Mouse (Mus musculus): Measurements from ENCODE around the gene Glrp1.

DNA sequence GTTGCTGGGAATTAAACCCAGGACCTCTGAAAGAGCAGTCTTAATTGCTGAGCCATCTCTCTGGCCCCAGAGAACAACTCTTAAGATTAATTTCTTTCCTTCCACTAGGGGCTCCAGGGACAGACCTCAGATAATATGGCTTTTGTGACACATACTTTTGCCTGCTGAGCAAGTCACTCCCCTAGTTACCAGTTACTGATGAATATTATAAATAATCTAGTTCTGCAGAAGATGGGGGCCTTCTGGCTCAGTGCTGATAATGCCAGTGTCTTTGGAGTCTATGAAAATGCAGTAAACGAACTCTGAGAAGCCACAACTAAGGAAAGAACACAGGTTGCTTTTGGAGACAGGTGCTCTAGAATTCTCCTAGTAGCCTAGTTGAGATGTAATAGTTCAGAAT is 26.4 kb upstream of the Glrp1 start:
- TF ChIP-seq EP300 (IDR thresholded peaks at IDR 0.05; ENCODE audit: low read depth) = no peak
- no peak for TF ChIP-seq CTCF (IDR thresholded peaks at IDR 0.05; ENCODE audit: low read depth)

Data from heart, postnatal 0 days (tissue).